Mouse (Mus musculus) stomach, postnatal 0 days (tissue): Measurements from ENCODE around the gene Tepp.

Experiments
- CTCF ChIP-seq: IDR thresholded peaks from 2 replicates; pipeline ENCODE4 v1.5.1; 2016; ENCODE audit warnings: antibody characterized with exemption, low read depth, mild to moderate bottlenecking, moderate library complexity
- EP300 ChIP-seq: optimal IDR thresholded peaks from 2 replicates; pipeline ENCODE3; 2016; ENCODE audit warnings: antibody characterized with exemption

- TF ChIP-seq CTCF: no peak
- TF ChIP-seq EP300: no peak
Measured at GRCm38 (mm10) chr8:95326822-95327221, 16.5 kb downstream of the Tepp start.
